Mouse (Mus musculus) urinary bladder, postnatal 10 days (tissue): ENCODE measurements around the gene Ift52.

Experiments used
- DNase-seq: peaks from one replicate; pipeline ENCODE4 v3.0.0; 2022; ENCODE audit warnings: low spot score

Gene Ift52

GRCm38 (mm10) chr2:163016916-163017743, at the start of gene Ift52:
Gene Ift52 (plus strand): TSS chr2:163017354.
- DNase-seq, result peak; percentile 66

- DNase-seq, result no peak
Observed at GRCm38 (mm10) chr2:162968357-162968756, 48.8 kb upstream of the Ift52 start.

DNA sequence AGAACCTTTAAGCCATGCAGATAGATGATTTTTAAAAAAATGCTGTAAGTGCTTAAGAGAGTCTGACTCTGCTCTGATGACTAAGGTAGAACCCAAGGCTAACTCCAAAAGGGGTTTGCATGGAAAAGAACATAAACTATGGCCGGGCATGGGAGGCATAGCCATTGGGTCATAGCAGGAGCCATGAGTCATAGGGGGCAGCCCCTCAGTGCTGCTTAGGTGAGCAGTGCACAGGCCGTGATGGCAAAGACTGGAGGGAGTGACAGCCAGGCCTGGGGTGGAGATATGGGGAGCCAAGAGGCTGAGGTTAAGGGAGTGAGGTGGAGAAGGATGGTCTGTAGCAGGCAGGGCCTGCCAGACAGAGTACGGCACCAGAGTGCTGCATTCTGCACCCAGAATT, 48.1 kb upstream of the Ift52 start:
- DNase-seq, result no peak

DNA sequence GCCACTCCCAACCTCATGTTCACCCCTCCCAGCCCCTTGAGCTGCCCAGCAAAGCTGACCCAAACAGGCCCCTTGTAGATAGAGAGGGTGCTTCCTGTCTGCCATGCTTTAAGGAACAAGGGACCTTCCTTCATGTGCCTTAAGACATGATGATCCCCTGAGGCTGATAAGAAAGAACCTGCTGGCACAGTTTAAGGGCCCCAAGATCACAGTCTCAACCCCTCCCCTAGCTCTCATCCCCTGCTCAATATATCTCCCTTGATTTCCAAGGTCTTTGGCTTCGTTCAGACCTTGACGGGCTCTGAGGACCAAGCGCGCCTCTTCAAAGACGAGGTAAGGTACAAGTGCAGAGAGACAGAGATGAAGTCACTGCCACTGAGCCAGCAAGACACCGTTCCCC, 46.3 kb upstream of the Ift52 start:
- DNase-seq, result no peak

DNA sequence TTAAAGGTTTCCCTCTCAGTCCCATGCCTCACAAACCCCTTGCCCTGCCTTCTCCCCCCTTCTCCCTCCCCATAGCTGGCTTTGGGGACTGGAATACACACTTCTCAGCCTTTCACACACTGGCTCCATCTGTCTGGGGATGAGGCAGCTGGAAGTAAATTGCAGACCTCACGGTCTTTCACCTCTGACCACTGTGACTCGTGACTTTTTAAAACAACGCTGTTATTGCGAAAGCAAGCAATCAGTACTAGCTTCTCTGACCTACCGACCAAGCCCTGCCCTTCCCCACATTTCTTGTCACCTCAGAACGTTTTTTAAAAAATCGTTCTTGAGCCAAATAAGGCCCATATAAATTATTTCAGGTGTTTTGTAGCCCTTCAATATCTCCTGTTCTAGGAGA, 44.4 kb upstream of the Ift52 start:
- DNase-seq, result no peak

DNA sequence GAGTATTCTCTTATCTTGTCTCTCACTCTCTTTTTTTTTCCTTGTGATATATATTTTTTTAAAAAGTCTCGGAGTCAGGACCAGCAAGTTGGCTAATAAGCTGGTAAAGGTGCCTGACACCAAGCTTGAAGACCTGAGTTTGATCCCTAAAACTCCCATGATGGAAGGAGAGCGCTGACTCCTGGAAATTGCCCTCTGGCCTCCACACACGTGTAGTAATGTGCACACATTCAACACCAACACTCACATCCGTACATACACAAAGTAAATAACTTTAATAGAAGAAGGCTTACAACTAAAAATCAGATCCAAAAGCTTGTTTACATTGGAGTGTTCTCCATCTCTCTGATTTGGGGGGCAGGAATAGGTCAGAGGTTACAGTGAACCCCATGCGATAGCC, 43.9 kb upstream of the Ift52 start:
- DNase-seq, result no peak

GRCm38 (mm10) chr2:162973637-162974036, 43.5 kb upstream of the Ift52 start:
- DNase-seq, result no peak

DNA sequence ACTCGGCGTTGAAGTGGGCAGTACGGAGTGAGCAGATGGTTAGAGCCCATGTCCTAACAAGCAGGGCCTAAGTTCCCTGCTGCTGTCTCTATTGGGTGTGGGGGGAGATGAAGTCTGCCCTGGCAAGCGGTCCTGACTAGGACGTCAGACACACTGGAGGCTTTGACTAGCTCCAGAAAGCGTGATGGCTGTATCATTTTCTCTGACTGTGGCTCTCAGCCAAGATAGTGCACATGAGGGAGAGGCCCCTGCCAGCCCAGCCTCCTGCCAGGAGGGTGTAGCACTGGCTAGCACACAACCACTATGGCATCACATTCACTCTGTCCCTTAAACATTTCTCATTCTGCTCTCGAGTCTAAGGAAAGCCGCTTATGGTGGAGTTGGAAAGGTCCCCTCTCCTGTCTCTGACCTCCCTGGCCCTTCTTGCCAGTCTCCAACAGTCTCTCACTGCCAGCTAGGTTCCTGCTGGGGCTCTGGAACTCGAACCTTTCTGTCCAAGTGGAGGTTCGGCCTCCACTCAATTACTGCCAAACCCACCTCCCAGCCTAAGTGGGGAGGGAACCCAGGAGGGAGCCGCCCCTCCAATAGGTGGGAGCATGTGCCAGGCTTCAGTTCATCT, 41.9 kb upstream of the Ift52 start:
- no peak for DNase-seq

- no peak for DNase-seq
Observed at GRCm38 (mm10) chr2:162976001-162976400, 41.2 kb upstream of the Ift52 start.

GRCm38 (mm10) chr2:162984381-162984780, 32.8 kb upstream of the Ift52 start:
- DNase-seq, result no peak

GRCm38 (mm10) chr2:162985923-162986322, 31.2 kb upstream of the Ift52 start:
- no peak for DNase-seq

- DNase-seq, result no peak
Observed at GRCm38 (mm10) chr2:162986764-162987163, 30.4 kb upstream of the Ift52 start.

GRCm38 (mm10) chr2:162987218-162987617, 29.9 kb upstream of the Ift52 start, which contains the start of gene Sgk2:
Gene Sgk2 (plus strand): TSS chr2:162987330.
- DNase-seq, result no peak

- DNase-seq, result no peak
Observed at GRCm38 (mm10) chr2:162988235-162988634, 28.9 kb upstream of the Ift52 start.

DNA sequence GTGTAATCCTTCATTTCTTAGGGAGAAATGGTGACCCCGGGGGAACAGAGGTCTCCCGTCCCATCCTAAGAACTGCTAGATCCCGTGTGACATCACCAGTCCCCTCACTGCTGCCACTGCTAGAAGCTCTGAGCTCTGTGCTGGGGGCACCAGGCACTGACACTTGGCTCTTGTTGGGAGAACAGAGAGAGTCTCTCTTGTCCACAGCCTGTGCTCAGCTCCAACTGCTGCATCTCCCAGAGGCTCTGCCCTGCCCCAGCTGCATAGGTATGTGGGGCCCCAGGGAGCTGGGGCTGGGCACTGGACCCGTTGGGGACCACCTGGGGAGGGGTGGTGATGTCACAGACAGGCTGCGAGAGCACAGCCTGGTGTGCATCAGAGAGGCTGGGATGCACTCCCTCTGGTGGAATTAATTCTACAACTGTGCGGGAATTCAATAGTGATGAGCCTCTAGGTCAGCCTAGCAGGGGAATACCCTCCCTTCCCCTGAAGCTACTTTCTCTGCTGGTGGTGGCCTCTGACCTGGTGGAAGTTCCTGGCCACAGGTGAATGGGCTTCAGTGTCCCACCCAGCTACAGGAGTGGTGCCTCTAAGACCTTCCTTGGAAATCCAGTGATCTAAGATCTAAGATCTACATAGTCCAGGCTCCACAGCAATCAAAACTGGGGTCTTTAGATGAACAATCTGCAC, 25.6 kb upstream of the Ift52 start:
- DNase-seq, result no peak

DNA sequence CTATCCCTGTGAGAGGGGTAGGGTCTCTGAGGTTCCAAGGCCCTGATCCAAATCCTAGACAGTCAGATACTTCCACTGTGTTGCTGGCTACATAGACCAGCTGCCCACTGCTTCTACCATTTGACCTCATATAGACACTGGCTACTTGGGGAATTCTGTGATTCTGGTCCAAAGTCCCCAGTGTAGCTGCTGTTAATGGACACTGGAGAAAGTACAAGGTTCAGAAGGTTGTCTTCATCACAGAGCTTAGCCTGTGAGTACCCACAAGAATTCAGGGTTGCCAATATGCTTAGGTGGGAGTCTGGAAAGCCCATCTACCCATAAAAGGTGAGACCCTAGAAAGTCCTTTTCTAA, 25.1 kb upstream of the Ift52 start:
- no peak for DNase-seq

GRCm38 (mm10) chr2:162993881-162994616, 23.1 kb upstream of the Ift52 start:
- no peak for DNase-seq

DNA sequence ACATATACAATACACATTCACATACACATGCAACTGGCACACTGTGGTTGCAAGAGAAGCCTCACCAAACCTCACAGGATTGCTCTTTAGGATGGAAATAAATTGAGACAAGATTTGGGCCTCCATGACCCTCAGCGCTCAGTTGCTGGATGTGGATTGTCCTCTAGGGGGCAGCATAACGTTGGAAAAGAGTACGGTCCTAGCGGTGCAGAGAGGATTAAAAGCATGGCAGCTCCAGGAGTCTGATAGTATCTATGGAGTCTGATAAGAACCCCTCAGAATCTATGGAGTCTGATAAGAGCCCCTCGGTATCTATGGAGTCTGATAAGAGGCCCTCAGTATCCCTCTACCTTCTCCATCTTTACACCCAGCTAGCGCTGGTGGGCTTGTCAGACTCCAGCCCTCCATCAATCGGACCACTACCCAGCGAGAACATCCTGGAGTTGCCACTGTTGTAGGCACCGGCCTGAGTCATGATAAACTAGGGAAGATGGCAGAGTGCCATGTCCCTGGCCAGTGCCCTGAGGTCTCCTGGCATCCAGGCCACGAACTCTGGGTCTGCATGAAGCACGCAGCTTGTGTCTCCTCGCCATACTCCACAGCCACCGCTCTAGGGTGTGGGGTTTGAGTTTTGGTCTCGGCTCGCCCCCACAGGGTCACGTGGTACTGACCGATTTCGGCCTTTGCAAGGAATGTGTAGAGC, 18.5 kb upstream of the Ift52 start:
- DNase-seq, result no peak

GRCm38 (mm10) chr2:162999744-163000143, 17.4 kb upstream of the Ift52 start:
- no peak for DNase-seq

DNA sequence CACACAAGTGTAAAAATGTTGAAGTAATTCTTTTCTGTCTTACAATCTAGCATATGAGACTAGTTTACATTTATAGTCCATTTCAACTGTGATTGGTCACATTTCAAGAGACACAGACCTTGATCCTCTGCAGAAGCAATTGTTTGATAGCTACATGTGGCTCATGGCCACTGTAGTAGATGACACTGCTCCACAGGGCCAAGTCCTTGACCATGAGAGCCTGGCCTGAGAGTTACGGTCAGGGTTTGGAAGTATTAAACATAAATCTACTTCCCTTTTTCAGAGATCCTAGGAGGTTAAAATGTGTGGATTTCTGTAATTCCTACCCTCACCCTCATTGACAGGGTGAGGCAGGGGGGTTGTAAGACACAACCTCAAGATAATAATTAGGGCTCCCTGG, 16.1 kb upstream of the Ift52 start:
- DNase-seq, result no peak

DNA sequence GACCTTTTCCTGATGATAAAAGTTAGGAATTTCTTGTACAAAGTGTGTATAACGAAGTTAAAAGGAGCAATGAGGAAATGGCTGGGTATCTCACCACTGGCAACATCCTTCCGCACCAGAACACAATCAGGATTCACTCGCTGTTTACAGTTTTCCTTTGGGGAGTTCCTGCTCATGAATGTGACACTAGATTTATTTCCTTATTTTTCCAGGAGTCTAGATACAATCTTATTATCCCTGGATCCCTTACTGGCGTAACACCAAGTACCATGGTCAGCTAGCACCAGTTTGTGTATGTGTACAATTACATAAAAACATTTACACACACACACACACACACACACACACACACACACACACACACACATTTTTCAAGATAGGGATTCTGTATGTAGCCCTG, 9.9 kb upstream of the Ift52 start:
- DNase-seq, result no peak

GRCm38 (mm10) chr2:163031289-163031688, 14.1 kb downstream of the Ift52 start:
- no peak for DNase-seq
